Mouse (Mus musculus): Measurements from ENCODE around the gene Sco2. TPM values are rescaled to one million over a fixed set of nuclear protein-coding genes. Genes with fewer than 3 reads are reported as not detected.

The Sco2 gene
- polyA plus RNA-seq, 1 experiment from 2014 or later = 6.1 TPM

Other genes starting within 250 kb of the Sco2 start
- 23.7 and 26.0 TPM in 2 replicates for gene Hdac10, start 245.1 kb downstream of the Sco2 start, polyA plus RNA-seq (2015; fragmentation: Nextera tagmentation; extraction: Ambion mirVana)
- 3.6 and 6.0 TPM in 2 replicates for gene Mapk12, start 233.1 kb downstream of the Sco2 start, polyA plus RNA-seq (2015; fragmentation: Nextera tagmentation; extraction: Ambion mirVana)
- gene Mapk11, start 224.2 kb downstream of the Sco2 start, polyA plus RNA-seq (2015; fragmentation: Nextera tagmentation; extraction: Ambion mirVana) = 5.1 and 6.0 TPM in 2 replicates
- gene Plxnb2, start 193.1 kb downstream of the Sco2 start, polyA plus RNA-seq (2015; fragmentation: Nextera tagmentation; extraction: Ambion mirVana) = 153 and 178 TPM in 2 replicates
- gene Dennd6b, start 177.3 kb downstream of the Sco2 start, polyA plus RNA-seq (2015; fragmentation: Nextera tagmentation; extraction: Ambion mirVana) = 13.4 and 15.0 TPM in 2 replicates
- gene Ppp6r2, start 162.3 kb downstream of the Sco2 start, polyA plus RNA-seq (2015; fragmentation: Nextera tagmentation; extraction: Ambion mirVana) = 20.2 and 24.4 TPM in 2 replicates
- gene Sbf1, start 58.5 kb downstream of the Sco2 start, polyA plus RNA-seq (2015; fragmentation: Nextera tagmentation; extraction: Ambion mirVana) = 47.6 and 49.5 TPM in 2 replicates
- gene Adm2, start 51.1 kb downstream of the Sco2 start, polyA plus RNA-seq (2015; fragmentation: Nextera tagmentation; extraction: Ambion mirVana) = 0.71 and 0.99 TPM in 2 replicates
- 0.54 and 0.66 TPM in 2 replicates for gene Miox, start 39.4 kb downstream of the Sco2 start, polyA plus RNA-seq (2015; fragmentation: Nextera tagmentation; extraction: Ambion mirVana)
- 66.9 and 79.1 TPM in 2 replicates for gene Lmf2, start 18.2 kb downstream of the Sco2 start, polyA plus RNA-seq (2015; fragmentation: Nextera tagmentation; extraction: Ambion mirVana)
- gene Ncaph2, start 18.1 kb downstream of the Sco2 start, polyA plus RNA-seq (2015; fragmentation: Nextera tagmentation; extraction: Ambion mirVana) = 150 and 166 TPM in 2 replicates
- 1.3 and 1.4 TPM in 2 replicates for gene Tymp, start 3.2 kb upstream of the Sco2 start, polyA plus RNA-seq (2015; fragmentation: Nextera tagmentation; extraction: Ambion mirVana)
- 0.54 and 0.94 TPM in 2 replicates for gene Odf3b, start 5.4 kb upstream of the Sco2 start, polyA plus RNA-seq (2015; fragmentation: Nextera tagmentation; extraction: Ambion mirVana)
- gene Klhdc7b, start 11.1 kb upstream of the Sco2 start, polyA plus RNA-seq (2015; fragmentation: Nextera tagmentation; extraction: Ambion mirVana) = 0.04 TPM in 1 of 2 replicates, not detected in the other
- gene Syce3, start 36.7 kb upstream of the Sco2 start, polyA plus RNA-seq (2015; fragmentation: Nextera tagmentation; extraction: Ambion mirVana) = not detected in 2 replicates
- gene Cpt1b, start 52.0 kb upstream of the Sco2 start, polyA plus RNA-seq (2015; fragmentation: Nextera tagmentation; extraction: Ambion mirVana) = 0.52 and 4.8 TPM in 2 replicates
- 2.8 and 3.5 TPM in 2 replicates for gene C730034F03Rik, start 55.7 kb upstream of the Sco2 start, polyA plus RNA-seq (2015; fragmentation: Nextera tagmentation; extraction: Ambion mirVana)
- gene Gm44502, start 55.9 kb upstream of the Sco2 start, polyA plus RNA-seq (2015; fragmentation: Nextera tagmentation; extraction: Ambion mirVana) = not detected in 2 replicates
- gene Chkb, start 56.1 kb upstream of the Sco2 start, polyA plus RNA-seq (2015; fragmentation: Nextera tagmentation; extraction: Ambion mirVana) = 42.2 and 49.2 TPM in 2 replicates
- gene Mapk8ip2, start 80.1 kb upstream of the Sco2 start, polyA plus RNA-seq (2015; fragmentation: Nextera tagmentation; extraction: Ambion mirVana) = 3.7 and 3.9 TPM in 2 replicates
- 19.5 and 19.9 TPM in 2 replicates for gene Arsa, start 103.6 kb upstream of the Sco2 start, polyA plus RNA-seq (2015; fragmentation: Nextera tagmentation; extraction: Ambion mirVana)
- 1.1 and 1.8 TPM in 2 replicates for gene Shank3, start 125.8 kb upstream of the Sco2 start, polyA plus RNA-seq (2015; fragmentation: Nextera tagmentation; extraction: Ambion mirVana)
- not detected in 2 replicates for gene Acr, start 194.5 kb upstream of the Sco2 start, polyA plus RNA-seq (2015; fragmentation: Nextera tagmentation; extraction: Ambion mirVana)
- 34.6 and 35.2 TPM in 2 replicates for gene Rabl2, start 218.1 kb upstream of the Sco2 start, polyA plus RNA-seq (2015; fragmentation: Nextera tagmentation; extraction: Ambion mirVana)